Mouse (Mus musculus) kidney, embryonic 15.5 days (tissue): ENCODE results near the gene Aqp2. TPM values are rescaled to one million over a fixed set of nuclear protein-coding genes. Genes with fewer than 3 reads are reported as not detected.

Experiments used
- ATAC-seq: fragments of 200-750 bp; cut with Nextera tagmentation; replicated peaks from 2 replicates; pipeline ENCODE4 v1.8.0; 2017; ENCODE audit warnings: moderate TSS enrichment; ENCODE audit not compliant: low FRiP score
- H3K27ac ChIP-seq: fragments of 300-500 bp; sonication (generic); 2 replicates; pipeline ENCODE4 v1.5.1; 2015; ENCODE audit warnings: mild to moderate bottlenecking, inconsistent platforms
- H3K27me3 ChIP-seq: fragments of 300-500 bp; sonication (generic); 2 replicates; pipeline ENCODE4 v1.6.1; 2015; ENCODE audit warnings: inconsistent platforms
- H3K36me3 ChIP-seq: fragments of 300-500 bp; sonication (generic); 2 replicates; pipeline ENCODE4 v1.6.1; 2015; ENCODE audit warnings: inconsistent platforms
- H3K4me1 ChIP-seq: fragments of 300-500 bp; sonication (generic); 2 replicates; pipeline ENCODE4 v1.6.1; 2015; ENCODE audit warnings: inconsistent platforms
- H3K4me2 ChIP-seq: fragments of 300-500 bp; sonication (generic); 2 replicates; pipeline ENCODE4 v1.6.1; 2015; ENCODE audit warnings: moderate library complexity, mild to moderate bottlenecking, inconsistent platforms
- H3K4me3 ChIP-seq: fragments of 300-500 bp; sonication (generic); replicated peaks from 2 replicates; pipeline ENCODE4 v1.5.1; 2015; ENCODE audit warnings: mild to moderate bottlenecking, inconsistent platforms
- H3K9ac ChIP-seq: fragments of 300-500 bp; sonication (generic); 2 replicates; pipeline ENCODE4 v1.6.1; 2015; ENCODE audit warnings: mild to moderate bottlenecking, inconsistent platforms
- H3K9me3 ChIP-seq: fragments of 300-500 bp; sonication (generic); replicated peaks from 2 replicates; pipeline ENCODE4 v1.6.1; 2016; ENCODE audit warnings: inconsistent platforms
- WGBS: fragments of 180-500 bp; shearing (Covaris S2); methylation state at CpG from one replicate; pipeline ENCODE4 v1.1.7; 2015; ENCODE audit warnings: mixed read lengths; 5-methylcytosine and 5-hydroxymethylcytosine counted together
- polyA plus RNA-seq: library from polyadenylated mRNA; unstranded; fragments of >200 nt; fragmentation: Nextera tagmentation; extraction: Ambion mirVana; gene quantifications from 2 replicates; pipeline ENCODE4 v1.2.1, GENCODE M21; 2015

The Aqp2 gene
- polyA plus RNA-seq: 42.5 and 66.2 TPM in 2 replicates

DNA sequence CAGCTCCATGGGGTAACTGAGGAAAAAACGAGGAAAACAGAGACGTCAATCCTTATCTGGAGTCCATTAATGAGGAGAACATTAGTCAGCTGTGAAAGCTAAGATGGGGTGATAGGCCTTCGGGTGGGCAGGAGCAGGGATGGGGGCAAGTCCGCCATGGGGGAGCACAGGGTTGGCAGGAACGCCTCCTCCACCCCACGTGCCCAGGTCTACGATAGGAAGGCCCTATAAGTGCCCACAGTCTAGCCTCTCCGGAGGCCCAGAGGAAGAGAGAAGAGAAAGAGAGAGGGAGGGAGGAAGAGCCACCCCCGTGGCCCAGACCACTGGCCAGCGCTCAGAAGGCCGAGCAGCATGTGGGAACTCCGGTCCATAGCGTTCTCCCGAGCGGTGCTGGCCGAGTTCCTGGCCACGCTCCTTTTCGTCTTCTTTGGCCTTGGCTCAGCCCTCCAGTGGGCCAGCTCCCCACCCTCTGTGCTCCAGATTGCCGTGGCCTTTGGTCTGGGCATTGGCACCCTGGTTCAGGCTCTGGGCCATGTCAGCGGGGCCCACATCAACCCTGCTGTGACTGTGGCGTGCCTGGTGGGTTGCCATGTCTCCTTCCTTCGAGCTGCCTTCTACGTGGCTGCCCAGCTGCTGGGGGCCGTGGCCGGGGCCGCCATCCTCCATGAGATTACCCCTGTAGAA lies at the start of gene Aqp2:
TSS of gene Aqp2 (plus strand) at position 254 of the 684 bp plus-strand sequence.
- H3K4me3 ChIP-seq: no peak within 1 kb of the TSS
- H3K4me2 ChIP-seq: no peak within 1 kb of the TSS
- ATAC-seq: 0 out of 2 replicates have a peak, but pooled peaks have one; percentile 33
- H3K27me3 ChIP-seq: peaks cover 52% of the 10 kb centered on the region
- H3K36me3 ChIP-seq: no peaks in the 10 kb centered on the region
- no peak within 1 kb of the TSS for H3K9ac ChIP-seq
- H3K27ac ChIP-seq: no peak within 1 kb of the TSS
- peaks cover 11% of the 10 kb centered on the region for H3K4me1 ChIP-seq
- WGBS: 77% methylated on average over 26 of the region's 26 CpGs
- H3K9me3 ChIP-seq: no peaks in the 10 kb centered on the region

DNA sequence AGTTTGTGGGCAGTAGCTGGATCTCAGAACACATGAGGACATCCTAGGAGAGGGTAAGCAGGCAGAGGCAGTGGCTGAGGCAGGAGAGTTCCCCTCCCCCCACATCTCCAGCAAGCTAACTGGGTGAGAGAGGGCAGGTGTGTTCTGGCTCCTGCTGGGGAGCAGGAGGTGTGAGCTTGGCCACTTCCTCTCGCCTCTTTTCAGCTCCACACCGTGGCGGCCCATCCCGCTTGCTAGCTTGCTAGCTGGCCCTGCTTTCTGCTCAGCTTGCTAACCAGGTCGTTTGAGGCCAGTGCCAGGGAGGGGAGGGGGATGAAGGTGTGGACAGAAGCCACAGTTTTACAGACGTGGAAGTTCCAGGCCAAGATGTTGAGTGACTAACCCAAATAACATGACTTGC lies 47.7 kb upstream of the Aqp2 start:
- H3K27me3 ChIP-seq: peaks cover 36% of the 10 kb centered on the region
- H3K27ac ChIP-seq: no peak overlapping the region
- no peak overlapping the region for H3K4me2 ChIP-seq
- no peak overlapping the region for H3K4me3 ChIP-seq
- ATAC-seq: no peak
- H3K9me3 ChIP-seq: no peaks in the 10 kb centered on the region
- peaks cover 24% of the 10 kb centered on the region for H3K4me1 ChIP-seq
- no peaks in the 10 kb centered on the region for H3K36me3 ChIP-seq
- 32% methylated on average over 6 of the region's 6 CpGs for WGBS
- H3K9ac ChIP-seq: no peak overlapping the region

DNA sequence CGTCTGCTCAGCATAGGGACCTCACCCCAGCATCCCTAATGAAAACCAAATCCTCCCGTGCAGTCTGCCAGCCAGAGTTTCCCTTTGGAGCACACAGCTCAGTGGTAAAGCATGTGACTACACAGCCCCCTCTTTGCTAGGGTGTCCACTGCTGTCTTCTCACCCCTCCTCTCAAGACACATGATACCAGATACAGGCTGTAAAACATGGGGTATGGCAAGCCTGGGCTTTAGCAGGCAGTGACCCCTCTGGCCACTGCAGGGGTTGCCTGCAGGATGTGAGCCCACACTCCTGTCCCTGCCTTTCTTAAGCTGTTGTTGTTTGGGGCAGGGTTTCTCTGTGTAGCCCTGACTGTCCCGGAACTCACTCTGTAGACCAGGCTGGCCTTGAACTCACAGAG lies 46.8 kb upstream of the Aqp2 start:
- 35% methylated on average over 3 of the region's 3 CpGs for WGBS
- H3K9ac ChIP-seq: no peak overlapping the region
- peak; percentile 77 for ATAC-seq
- H3K36me3 ChIP-seq: no peaks in the 10 kb centered on the region
- H3K27ac ChIP-seq: no peak overlapping the region
- no peak overlapping the region for H3K4me3 ChIP-seq
- peaks cover 26% of the 10 kb centered on the region for H3K4me1 ChIP-seq
- no peak overlapping the region for H3K4me2 ChIP-seq
- no peaks in the 10 kb centered on the region for H3K9me3 ChIP-seq
- peaks cover 28% of the 10 kb centered on the region for H3K27me3 ChIP-seq

DNA sequence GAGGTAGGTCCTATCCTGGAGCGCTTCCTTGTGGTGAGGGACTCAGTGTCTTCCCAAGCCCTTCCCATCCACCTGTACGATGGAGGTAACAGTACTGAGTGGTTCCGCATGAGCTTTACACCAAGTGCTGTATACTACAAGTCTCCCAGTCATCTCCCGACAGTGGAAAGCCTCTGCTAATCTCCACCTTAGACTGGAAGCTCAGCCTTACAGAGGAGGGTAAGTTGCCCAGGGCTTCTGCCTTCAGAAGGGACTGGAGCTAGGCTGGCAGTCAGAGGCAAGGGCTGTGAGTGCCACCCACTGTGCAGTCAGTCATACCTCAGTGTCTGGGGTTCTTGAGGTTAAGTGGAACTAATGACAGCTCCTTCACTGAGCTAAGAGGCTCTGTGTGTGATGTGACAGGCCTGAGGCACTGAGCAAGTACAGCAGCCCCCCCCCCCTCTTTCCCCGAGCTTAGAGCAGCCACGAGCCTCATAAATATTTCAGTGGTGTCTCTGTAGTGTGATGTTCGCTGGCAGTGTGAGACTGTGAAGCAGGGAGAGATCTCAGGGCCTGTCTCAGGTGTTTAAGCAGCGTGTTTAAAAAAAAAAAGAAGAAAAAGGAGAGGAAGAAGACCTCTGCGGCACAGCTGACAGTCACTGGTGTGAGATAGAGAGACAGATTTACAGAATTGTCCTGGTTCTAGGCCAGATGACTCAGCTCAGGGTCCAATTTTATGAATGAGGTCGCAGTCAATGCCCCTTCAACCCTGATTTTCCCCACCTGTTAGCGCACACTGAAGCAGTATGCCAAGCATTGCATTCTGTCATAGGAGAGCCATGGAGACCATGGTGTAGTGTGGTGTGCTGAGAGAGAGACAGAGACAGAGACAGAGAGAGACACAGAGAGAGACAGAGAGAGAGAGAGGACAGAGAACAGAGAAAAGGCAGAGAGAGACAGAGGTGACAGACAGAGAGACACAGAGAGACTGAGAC lies 41.7 kb upstream of the Aqp2 start:
- no peak overlapping the region for H3K4me3 ChIP-seq
- no peaks in the 10 kb centered on the region for H3K9me3 ChIP-seq
- whole genome bisulfite sequencing: 41% methylated on average over 11 of the region's 11 CpGs
- H3K4me2 ChIP-seq: no peak overlapping the region
- ATAC-seq: no peak
- no peaks in the 10 kb centered on the region for H3K36me3 ChIP-seq
- H3K9ac ChIP-seq: no peak overlapping the region
- H3K27ac ChIP-seq: no peak overlapping the region
- H3K4me1 ChIP-seq: peaks cover 9% of the 10 kb centered on the region
- no peaks in the 10 kb centered on the region for H3K27me3 ChIP-seq

DNA sequence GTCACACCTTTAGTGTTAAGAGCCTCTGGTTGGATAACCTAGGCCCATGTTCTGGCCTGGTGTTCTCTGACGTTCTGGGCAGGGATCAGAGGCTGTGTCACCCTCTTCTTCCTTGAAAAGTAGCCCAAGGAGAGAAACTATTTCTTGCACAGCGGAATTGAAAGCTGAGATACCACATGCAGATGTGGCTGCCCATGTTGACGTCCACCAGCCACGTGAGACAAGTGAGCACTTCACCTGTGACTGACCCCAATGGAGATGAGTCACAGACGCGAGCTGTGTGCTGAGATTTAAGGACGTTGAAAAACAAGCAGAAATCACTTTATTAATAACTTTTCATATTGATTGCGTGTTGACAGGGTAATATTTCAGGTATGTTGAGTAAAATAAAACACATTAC lies 39.0 kb upstream of the Aqp2 start:
- peaks cover 7% of the 10 kb centered on the region for H3K4me1 ChIP-seq
- ATAC-seq: no peak

DNA sequence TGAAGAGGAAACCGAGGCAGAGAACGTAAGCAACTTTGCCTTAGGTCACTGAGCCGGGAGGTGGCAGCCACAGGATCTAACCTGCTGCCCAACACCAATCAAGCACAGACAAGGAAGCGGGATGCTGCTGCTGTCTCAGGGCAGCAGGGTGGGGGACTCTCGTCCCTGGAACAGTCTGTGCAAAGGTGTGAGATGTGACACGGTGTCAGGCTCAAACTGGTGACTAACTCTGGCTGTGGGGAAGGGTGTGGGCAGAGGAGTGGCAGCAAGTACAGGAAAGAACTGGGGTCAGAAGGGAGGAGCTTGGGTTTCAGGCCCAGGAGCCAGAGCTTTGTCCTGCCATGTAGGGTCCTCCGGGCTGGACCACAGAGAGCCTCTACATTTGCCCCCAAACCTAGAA lies 34.8 kb upstream of the Aqp2 start:
- 42% methylated on average over 7 of the region's 7 CpGs for WGBS
- Histone ChIP-seq H3K4me3 (no peak overlapping the region), H3K4me2 (no peak overlapping the region), H3K27ac (no peak overlapping the region), H3K36me3 (no peaks in the 10 kb centered on the region), H3K9ac (no peak overlapping the region), H3K27me3 (peaks cover 9% of the 10 kb centered on the region; the same call in 1 of the 2 replicates), H3K4me1 (no peaks in the 10 kb centered on the region), H3K9me3 (no peaks in the 10 kb centered on the region)
- ATAC-seq: no peak

More for the DNA sequence above, 39.0 kb upstream of the Aqp2 start:
- H3K4me2 ChIP-seq: no peak overlapping the region
- no peaks in the 10 kb centered on the region for H3K9me3 ChIP-seq
- H3K36me3 ChIP-seq: no peaks in the 10 kb centered on the region
- H3K27ac ChIP-seq: no peak overlapping the region
- no peak overlapping the region for H3K9ac ChIP-seq
- WGBS: 65% methylated on average over 8 of the region's 8 CpGs
- H3K4me3 ChIP-seq: no peak overlapping the region
- H3K27me3 ChIP-seq: peaks cover 9% of the 10 kb centered on the region; the same call in 1 of the 2 replicates

DNA sequence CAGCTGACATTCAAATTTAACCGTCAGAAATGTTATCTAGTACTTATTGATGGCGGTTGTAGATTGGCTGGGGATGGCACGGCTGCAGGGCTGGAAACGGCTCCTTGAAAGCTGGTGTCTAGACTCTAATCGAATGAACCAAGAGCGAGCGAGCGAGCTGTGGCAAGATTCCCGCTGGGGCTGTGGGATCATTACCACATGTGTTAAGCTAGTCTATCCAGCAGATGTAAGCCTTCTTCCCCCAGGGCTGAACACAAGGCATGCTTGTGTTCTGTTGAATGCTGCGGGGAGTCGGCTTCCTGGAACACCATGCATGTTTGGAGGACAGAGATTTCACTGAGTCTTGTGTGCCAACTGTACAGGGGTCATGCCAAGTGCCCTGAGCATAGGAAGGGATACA lies 32.3 kb upstream of the Aqp2 start:
- H3K4me1 ChIP-seq: no peaks in the 10 kb centered on the region
- no peak overlapping the region for H3K4me2 ChIP-seq
- no peak for ATAC-seq
- H3K9me3 ChIP-seq: no peaks in the 10 kb centered on the region
- 85% methylated on average over 11 of the region's 11 CpGs for WGBS
- no peak overlapping the region for H3K4me3 ChIP-seq
- no peak overlapping the region for H3K9ac ChIP-seq
- H3K36me3 ChIP-seq: no peaks in the 10 kb centered on the region
- no peak overlapping the region for H3K27ac ChIP-seq
- peaks cover 9% of the 10 kb centered on the region; the same call in 1 of the 2 replicates for H3K27me3 ChIP-seq

DNA sequence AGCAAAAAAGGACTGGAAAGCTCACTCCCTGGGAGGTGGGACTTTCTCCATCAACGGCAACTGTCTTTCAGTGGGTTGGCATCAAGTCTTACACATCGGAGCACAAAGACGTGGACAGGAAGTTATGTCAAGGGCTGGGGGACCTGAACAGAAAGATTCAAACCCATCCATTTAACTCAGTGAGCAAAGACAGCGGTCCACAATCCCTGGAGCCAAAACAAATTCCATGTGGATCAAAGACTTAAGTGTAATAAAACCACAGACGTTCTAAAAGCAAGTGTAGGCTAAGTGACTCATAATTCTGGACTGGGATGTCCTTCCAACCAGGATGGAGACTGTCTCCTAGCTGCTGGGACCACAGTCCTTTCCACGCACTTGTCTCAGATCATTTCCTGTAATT lies 31.1 kb upstream of the Aqp2 start:
- H3K4me3 ChIP-seq: no peak overlapping the region

DNA sequence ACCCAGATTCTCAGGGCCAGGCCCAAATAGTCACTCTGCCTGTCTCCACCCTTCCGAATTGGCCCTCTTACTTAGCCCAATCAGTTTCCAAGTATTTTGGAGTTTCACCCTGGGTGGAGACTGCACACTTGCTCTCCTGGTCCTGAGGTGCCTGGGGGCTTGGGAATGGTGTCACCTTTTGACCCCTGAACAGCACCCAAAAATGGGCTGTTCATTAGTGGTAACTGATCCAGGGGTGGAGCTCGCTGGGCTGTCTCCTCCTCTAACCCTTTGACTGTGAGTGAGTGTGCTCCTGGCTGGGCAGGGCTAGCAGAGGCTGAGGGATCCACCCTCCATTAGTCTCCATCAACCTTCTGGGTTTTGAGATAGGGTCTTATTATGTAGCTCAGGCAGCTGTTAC lies 29.0 kb upstream of the Aqp2 start:
- no peak for ATAC-seq
- Histone ChIP-seq H3K4me3 (no peak overlapping the region), H3K27me3 (no peaks in the 10 kb centered on the region; the same call in 1 of the 2 replicates), H3K27ac (no peak overlapping the region), H3K9me3 (no peaks in the 10 kb centered on the region), H3K9ac (no peak overlapping the region), H3K4me2 (no peak overlapping the region), H3K36me3 (no peaks in the 10 kb centered on the region), H3K4me1 (no peaks in the 10 kb centered on the region)
- 48% methylated on average over 2 of the region's 2 CpGs for WGBS

More for the DNA sequence above, 31.1 kb upstream of the Aqp2 start:
- Histone ChIP-seq H3K27ac (no peak overlapping the region), H3K4me2 (no peak overlapping the region), H3K27me3 (peaks cover 9% of the 10 kb centered on the region; the same call in 1 of the 2 replicates), H3K9ac (no peak overlapping the region), H3K36me3 (no peaks in the 10 kb centered on the region), H3K4me1 (no peaks in the 10 kb centered on the region), H3K9me3 (no peaks in the 10 kb centered on the region)
- no peak for ATAC-seq
- WGBS: 71% methylated on average over 6 of the region's 6 CpGs

DNA sequence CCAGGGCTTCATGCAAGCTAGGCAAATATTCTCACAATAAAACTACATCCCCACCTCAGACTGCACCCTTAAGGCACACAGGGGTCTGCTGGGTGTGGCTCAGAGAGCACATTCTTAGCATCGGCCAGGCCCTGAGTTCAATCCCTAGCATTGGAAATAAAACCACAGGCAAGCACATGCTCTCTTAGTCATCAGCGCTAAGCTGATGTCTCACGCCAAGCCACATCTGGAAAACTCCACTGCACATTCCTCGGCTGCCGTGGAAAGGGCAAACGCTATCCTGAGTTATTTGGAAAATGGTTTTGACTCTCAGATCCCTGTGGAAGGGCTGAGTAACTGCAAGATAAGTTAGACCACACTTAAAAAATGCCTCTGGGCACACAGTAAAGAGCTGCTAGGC lies 25.1 kb upstream of the Aqp2 start:
- H3K9me3 ChIP-seq: no peaks in the 10 kb centered on the region
- H3K9ac ChIP-seq: no peak overlapping the region
- 71% methylated on average over 6 of the region's 6 CpGs for WGBS
- H3K27ac ChIP-seq: no peak overlapping the region
- H3K27me3 ChIP-seq: no peaks in the 10 kb centered on the region
- no peak for ATAC-seq
- H3K36me3 ChIP-seq: no peaks in the 10 kb centered on the region
- no peak overlapping the region for H3K4me2 ChIP-seq
- no peaks in the 10 kb centered on the region for H3K4me1 ChIP-seq
- no peak overlapping the region for H3K4me3 ChIP-seq

DNA sequence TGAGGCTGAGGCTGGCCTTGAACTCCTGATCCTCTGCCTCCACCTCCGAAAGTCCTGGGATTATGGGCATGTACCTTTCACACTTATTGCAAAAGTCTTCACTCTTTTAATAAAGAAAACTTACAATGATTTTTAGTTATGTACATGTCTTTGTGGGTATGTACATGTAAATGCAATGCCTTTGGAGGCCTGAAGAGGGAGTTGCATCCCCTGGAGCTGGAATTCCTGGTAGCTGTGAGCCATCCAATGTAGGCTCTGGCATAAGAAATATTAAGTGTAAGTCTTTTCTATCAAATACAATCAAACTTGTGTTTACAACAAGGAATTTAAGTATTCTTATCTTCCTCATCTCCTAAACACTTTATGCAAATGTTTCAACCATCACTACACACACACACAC lies 19.9 kb upstream of the Aqp2 start:
- Histone ChIP-seq H3K27ac (no peak overlapping the region), H3K4me2 (no peak overlapping the region), H3K9me3 (no peaks in the 10 kb centered on the region), H3K27me3 (no peaks in the 10 kb centered on the region), H3K4me1 (peaks cover 4% of the 10 kb centered on the region; the same call in 1 of the 2 replicates), H3K36me3 (no peaks in the 10 kb centered on the region), H3K4me3 (no peak overlapping the region), H3K9ac (no peak overlapping the region)
- 98% methylated on average over 1 of the region's 1 CpGs for WGBS
- ATAC-seq: no peak

DNA sequence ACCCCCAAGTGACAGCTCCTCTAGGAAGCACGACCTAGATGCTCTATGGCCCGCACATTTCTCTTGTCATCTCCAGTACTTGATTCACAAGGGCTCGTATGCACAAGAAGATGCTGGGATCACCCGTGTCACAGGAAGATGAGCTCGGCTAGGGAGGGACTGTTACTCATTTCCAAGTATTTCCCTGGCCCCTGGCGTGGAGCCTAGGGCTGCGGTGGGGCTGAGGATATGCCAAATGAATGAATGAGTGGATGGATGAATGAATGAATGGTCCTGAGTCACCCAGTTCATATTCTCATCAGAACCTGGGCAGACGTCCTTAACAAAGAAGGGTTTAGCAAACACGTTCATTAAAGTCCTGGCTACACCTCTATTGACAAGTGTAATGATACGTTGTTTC lies 18.6 kb upstream of the Aqp2 start:
- H3K9me3 ChIP-seq: no peaks in the 10 kb centered on the region
- 80% methylated on average over 10 of the region's 10 CpGs for WGBS
- ATAC-seq: no peak

More for the DNA sequence above, 18.6 kb upstream of the Aqp2 start:
- peaks cover 8% of the 10 kb centered on the region; the same call in 1 of the 2 replicates for H3K4me1 ChIP-seq
- H3K9ac ChIP-seq: no peak overlapping the region
- H3K4me3 ChIP-seq: no peak overlapping the region
- H3K4me2 ChIP-seq: no peak overlapping the region
- H3K27me3 ChIP-seq: no peaks in the 10 kb centered on the region
- no peaks in the 10 kb centered on the region for H3K36me3 ChIP-seq
- no peak overlapping the region for H3K27ac ChIP-seq
